Mouse (Mus musculus): ENCODE results near the gene Gnb3. TPM values are rescaled to one million over a fixed set of nuclear protein-coding genes. Genes with fewer than 3 reads are reported as not detected.

Gnb3 gene
- total and polyA plus RNA-seq, 3 experiments: 0.64 to 4.1 (median 2.2) TPM

DNA sequence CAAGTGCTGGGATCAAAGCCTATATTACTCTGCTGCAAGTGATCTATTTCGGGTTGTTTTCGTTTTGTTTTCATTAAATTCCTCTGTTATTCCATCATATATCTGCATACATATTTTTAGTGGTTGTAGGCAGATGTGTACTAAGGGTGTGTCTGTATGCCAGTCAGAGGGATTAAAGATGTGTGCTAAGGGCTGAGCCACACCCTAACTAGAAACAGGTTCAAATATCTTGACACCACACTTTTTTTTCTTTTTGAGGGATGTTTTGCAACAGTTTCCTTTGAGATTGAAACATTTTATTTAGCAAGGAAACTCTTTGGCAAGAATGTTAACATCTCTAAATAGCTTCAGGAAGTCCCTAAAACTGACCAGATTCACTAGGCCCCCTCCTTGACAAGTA, 43.9 kb downstream of the Gnb3 start:
- Histone ChIP-seq H3K4me1 (ENCODE audit: control insufficient read depth in 1 of 2, insufficient read depth in 2 of 2) (no peaks in the 10 kb centered on the region), H3K9me3 (replicated peaks; ENCODE audit: low read length) (no peaks in the 10 kb centered on the region), H3K4me2 (ENCODE audit: insufficient read depth, low read depth, poor library complexity, severe bottlenecking) (no peak overlapping the region), H3K27me3 (replicated peaks) (no peaks in the 10 kb centered on the region), H3K27ac (ENCODE audit: insufficient read depth, low read depth) (no peak overlapping the region), H3K4me3 (replicated peaks in 1 of 3; ENCODE audit: low read depth in 2 of 3, low read length in 2 of 3, poor library complexity in 1 of 3) (no peak overlapping the region), H3K79me2 (replicated peaks; ENCODE audit: control insufficient read depth, extremely low read depth, insufficient read depth, poor library complexity, severe bottlenecking) (no peaks in the 10 kb centered on the region), H3K9ac (ENCODE audit: insufficient read depth, low read depth) (no peak overlapping the region), H3K36me3 (replicated peaks in 1 of 2; ENCODE audit: control insufficient read depth in 1 of 2, insufficient read depth in 1 of 2, low read length in 1 of 2) (peaks cover 0 to 2% of the 10 kb centered on the region in 2 experiments)
- in situ Hi-C loops (cut with MboI; ENCODE audit: low pct_ligation_motif_present, low pct_unique_long_range_greater_than_20kb, low sequenced_read_pairs): no loop called here
- no peak for TF ChIP-seq CHD2 (IDR thresholded peaks at IDR 0.05; ENCODE audit: low read length)
- TF ChIP-seq POLR2AphosphoS2 (IDR thresholded peaks at IDR 0.05; ENCODE audit: low read depth, low read length): peak; percentile 76; the same call in 1 of the 2 replicates
- no peak for DNase-seq (ENCODE audit: extremely low read depth)
- dilution Hi-C loops (cut with MboI; ENCODE audit: extremely low pct_ligation_motif_present, extremely low pct_unique_long_range_greater_than_20kb, low sequenced_read_pairs): no loop called here

DNA sequence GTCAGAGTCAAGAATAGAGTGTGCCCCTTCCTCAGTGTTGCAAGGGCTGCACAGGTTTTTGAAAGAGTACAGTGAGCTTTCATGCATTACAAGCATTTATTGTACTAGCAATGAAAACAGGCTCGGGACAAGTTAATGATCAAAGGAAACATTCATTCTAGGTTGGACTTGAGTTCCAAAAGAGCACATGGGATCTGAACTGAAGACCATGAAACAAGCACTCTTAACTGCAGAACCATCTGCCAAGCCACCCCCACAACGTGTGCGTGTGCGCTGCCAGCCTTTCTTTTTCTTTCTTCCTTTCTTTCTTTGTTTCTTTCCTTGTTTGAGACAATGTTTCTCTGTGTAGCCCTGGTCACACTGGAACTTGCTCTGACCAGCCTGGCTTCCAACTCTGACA, 44.3 kb downstream of the Gnb3 start:
- dilution Hi-C loops (cut with MboI; ENCODE audit: extremely low pct_ligation_motif_present, extremely low pct_unique_long_range_greater_than_20kb, low sequenced_read_pairs) (no loop called here), in situ Hi-C loops (cut with MboI; ENCODE audit: low pct_ligation_motif_present, low pct_unique_long_range_greater_than_20kb, low sequenced_read_pairs) (no loop called here)
- H3K9ac ChIP-seq (ENCODE audit: insufficient read depth, low read depth): no peak overlapping the region
- DNase-seq (ENCODE audit: extremely low read depth): no peak
- H3K4me1 ChIP-seq (ENCODE audit: control insufficient read depth in 1 of 2, insufficient read depth in 2 of 2): no peaks in the 10 kb centered on the region
- H3K27me3 ChIP-seq (replicated peaks): no peaks in the 10 kb centered on the region
- no peak for TF ChIP-seq NELFE (IDR thresholded peaks at IDR 0.05; ENCODE audit: low read depth, low read length)
- no peak for TF ChIP-seq TCF12 (IDR thresholded peaks at IDR 0.05; ENCODE audit: low read depth, low read length)
- no peak for TF ChIP-seq PAX5 (IDR thresholded peaks at IDR 0.05; ENCODE audit: low read length)
- no peak for TF ChIP-seq E2F4 (IDR thresholded peaks at IDR 0.05; ENCODE audit: insufficient replicate concordance, low read depth, low read length)
- no peak for TF ChIP-seq MYC (IDR thresholded peaks at IDR 0.05; ENCODE audit: low read depth, low read length)
- H3K4me2 ChIP-seq (ENCODE audit: insufficient read depth, low read depth, poor library complexity, severe bottlenecking): no peak overlapping the region
- no peak overlapping the region for H3K27ac ChIP-seq (ENCODE audit: insufficient read depth, low read depth)
- H3K79me2 ChIP-seq (replicated peaks; ENCODE audit: control insufficient read depth, extremely low read depth, insufficient read depth, poor library complexity, severe bottlenecking): no peaks in the 10 kb centered on the region
- no peak overlapping the region for H3K4me3 ChIP-seq (replicated peaks in 1 of 3; ENCODE audit: low read depth in 2 of 3, low read length in 2 of 3, poor library complexity in 1 of 3)
- H3K9me3 ChIP-seq (replicated peaks; ENCODE audit: low read length): no peaks in the 10 kb centered on the region
- peaks cover 0 to 5% of the 10 kb centered on the region in 2 experiments for H3K36me3 ChIP-seq (replicated peaks in 1 of 2; ENCODE audit: control insufficient read depth in 1 of 2, insufficient read depth in 1 of 2, low read length in 1 of 2)

DNA sequence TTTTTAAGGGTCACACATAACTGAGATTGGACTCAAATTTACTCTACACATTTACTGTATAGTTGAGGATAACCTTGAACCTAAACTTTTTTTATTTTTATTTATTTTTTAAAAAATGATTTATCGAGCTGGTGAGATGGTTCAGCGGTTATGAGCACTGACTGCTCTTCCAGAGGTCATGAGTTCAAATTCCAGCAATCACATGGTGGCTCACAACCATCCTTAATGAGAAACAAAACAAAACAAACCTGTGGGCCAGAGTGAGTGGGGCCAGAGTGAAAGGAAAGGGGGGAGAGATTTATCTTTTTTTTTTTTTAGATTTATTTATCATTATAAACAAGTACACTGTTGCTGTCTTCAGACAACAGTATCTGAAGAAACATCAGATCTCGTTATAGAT, 48.2 kb downstream of the Gnb3 start:
- H3K27ac ChIP-seq (ENCODE audit: insufficient read depth, low read depth): no peak overlapping the region
- no peak for TF ChIP-seq IRF4 (IDR thresholded peaks at IDR 0.05; ENCODE audit: low read depth, low read length)
- no peak overlapping the region for H3K4me2 ChIP-seq (ENCODE audit: insufficient read depth, low read depth, poor library complexity, severe bottlenecking)
- H3K9me3 ChIP-seq (replicated peaks; ENCODE audit: low read length): no peaks in the 10 kb centered on the region
- no peak for DNase-seq (ENCODE audit: extremely low read depth)
- dilution Hi-C loops (cut with MboI; ENCODE audit: extremely low pct_ligation_motif_present, extremely low pct_unique_long_range_greater_than_20kb, low sequenced_read_pairs) (no loop called here), in situ Hi-C loops (cut with MboI; ENCODE audit: low pct_ligation_motif_present, low pct_unique_long_range_greater_than_20kb, low sequenced_read_pairs) (no loop called here)
- H3K4me1 ChIP-seq (ENCODE audit: control insufficient read depth in 1 of 2, insufficient read depth in 2 of 2): peaks cover 3 to 13% of the 10 kb centered on the region in 2 experiments; a peak in 3 of 4 replicates
- H3K79me2 ChIP-seq (replicated peaks; ENCODE audit: control insufficient read depth, extremely low read depth, insufficient read depth, poor library complexity, severe bottlenecking): no peaks in the 10 kb centered on the region
- H3K9ac ChIP-seq (ENCODE audit: insufficient read depth, low read depth): no peak overlapping the region
- no peaks in the 10 kb centered on the region for H3K27me3 ChIP-seq (replicated peaks)
- peaks cover 0 to 11% of the 10 kb centered on the region in 2 experiments for H3K36me3 ChIP-seq (replicated peaks in 1 of 2; ENCODE audit: control insufficient read depth in 1 of 2, insufficient read depth in 1 of 2, low read length in 1 of 2)
- no peak overlapping the region for H3K4me3 ChIP-seq (replicated peaks in 1 of 3; ENCODE audit: low read depth in 2 of 3, low read length in 2 of 3, poor library complexity in 1 of 3)

All from CH12.LX (cell line).